Mouse (Mus musculus): Measurements from ENCODE around the gene Cdiptos.

DNA sequence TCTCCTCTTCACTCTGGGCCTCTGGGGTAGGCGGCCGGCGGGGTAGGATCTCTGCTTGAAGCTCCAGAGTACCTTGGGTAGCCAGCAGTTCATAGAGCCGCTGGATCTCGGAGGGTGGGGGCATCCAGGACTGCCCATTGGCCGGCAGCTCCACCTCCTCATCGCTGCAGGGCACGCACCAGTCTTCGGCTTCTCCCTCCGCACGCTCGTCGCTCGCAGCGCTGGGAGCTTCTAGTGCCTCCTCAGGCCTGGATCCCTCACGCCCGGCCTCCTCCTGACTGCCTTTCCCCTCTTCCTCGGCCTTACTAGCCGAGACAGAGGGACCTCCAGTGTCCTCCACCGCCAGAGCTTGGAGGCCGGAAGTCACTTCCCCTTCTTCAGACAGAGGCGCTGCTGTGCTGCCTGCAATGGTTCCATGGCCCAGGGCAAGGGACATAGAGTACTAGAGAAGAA, 40.6 kb upstream of the Cdiptos start:
- no peak for TF ChIP-seq POLR2A (IDR thresholded peaks at IDR 0.05; ENCODE audit: control insufficient read depth, extremely low read depth, insufficient read depth, low read length, poor library complexity)
- TF ChIP-seq CTCF (IDR thresholded peaks at IDR 0.05; ENCODE audit: borderline replicate concordance, control insufficient read depth, extremely low read depth, insufficient read depth, low read length, poor library complexity), result no peak

Data from thymus, adult 2 months (tissue).